Mouse (Mus musculus) adrenal gland (tissue): ENCODE measurements around the gene Gm8281.
"Not testable (repeated sequence)": the region's sequence is repeated elsewhere in the genome, so short reads cannot be mapped to it uniquely, and the experiment has no call there.

ENCODE experiments used
- intact Hi-C: fragments of 180-260 bp; cut with DNase I; formaldehyde crosslinking; loops from one replicate; pipeline ENCODE4 v1.15.1; 2025
- long read RNA-seq, 2 experiments: library from polyadenylated mRNA; unstranded; transcript quantifications; one replicate each; pipeline ENCODE4 v2.0.0; 2020; ENCODE audit warnings: borderline replicate concordance in 1 of 2; ENCODE audit not compliant: insufficient replicate concordance in 1 of 2

Gm8281 gene
- long read RNA-seq, experiment 1: 0 reads
- long read RNA-seq, experiment 2: 0 reads

DNA sequence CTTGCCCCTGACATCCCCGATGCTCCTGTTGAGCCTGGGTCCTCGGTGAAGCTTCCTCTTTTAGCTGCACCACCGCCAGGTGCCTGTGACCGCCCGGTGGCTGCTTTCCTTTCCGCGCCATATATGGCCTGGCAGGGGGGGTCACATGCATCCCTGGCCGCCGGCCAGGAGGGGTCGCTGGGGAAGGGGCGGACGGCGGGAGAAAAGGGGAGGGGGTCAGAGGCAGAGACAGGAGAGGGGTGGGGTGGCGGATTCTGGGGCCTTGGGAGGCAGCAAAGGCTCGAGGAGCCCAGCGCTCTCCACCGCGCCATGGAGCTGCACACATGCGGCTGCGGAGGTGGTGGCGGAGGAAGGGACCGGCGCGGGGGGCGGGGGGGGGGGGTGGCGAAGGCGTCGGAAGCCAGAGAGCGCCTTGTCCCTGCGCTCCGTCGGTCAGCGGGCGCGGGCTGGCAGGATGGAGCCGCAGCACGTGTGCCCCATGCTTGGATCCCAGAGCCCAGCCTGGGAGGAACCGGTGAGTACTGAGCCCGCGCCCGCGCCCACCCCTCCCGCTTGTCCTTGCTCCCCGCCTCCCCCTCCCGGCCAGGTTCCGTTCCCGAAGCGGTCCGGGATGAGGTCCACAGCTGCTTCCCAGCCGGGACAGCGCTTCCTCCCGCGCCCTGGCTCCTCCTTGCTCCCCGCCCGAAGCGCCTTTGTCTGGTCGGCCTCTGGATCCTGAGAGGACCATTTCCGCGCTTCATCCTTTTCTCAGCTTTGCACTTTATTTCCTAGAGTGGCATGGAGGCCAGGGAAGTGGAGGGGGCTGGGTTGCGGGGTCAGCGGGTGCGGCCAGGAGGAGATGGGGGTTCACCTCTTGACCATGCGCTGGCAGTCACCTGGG, at the start of gene Gm8281:
TSS of gene Gm8281 (plus strand) at position 430 of the 880 bp plus-strand sequence.
- intact Hi-C loops: not testable (repeated sequence)

DNA sequence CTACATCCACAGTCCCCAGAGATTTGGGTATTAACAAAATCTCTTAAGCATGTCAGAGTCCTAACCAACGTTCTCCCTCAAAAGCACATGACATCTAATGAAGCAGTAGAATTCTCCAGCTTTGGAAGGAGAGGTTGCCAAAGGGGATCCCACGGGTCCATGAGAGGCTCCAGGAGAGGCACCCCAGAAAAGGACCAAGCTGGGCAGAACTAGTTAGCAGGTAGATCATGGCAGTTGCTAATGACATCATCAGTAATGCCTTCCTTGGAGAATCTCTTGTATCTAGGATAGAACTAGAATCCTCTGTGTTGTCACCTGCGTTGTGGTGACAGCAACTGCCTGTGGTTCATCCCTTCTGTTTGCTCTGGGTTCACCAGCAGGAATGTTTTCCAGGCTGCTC, 20.5 kb upstream of the Gm8281 start, which contains the start of gene 4930555G01Rik:
TSS of gene 4930555G01Rik (plus strand) at position 301 of the 400 bp plus-strand sequence.
- intact Hi-C loops: not testable (repeated sequence)

- intact Hi-C loops: not testable (repeated sequence)
Measured at GRCm38 (mm10) chr14:5131219-5131618, 60.4 kb downstream of the Gm8281 start, which contains the start of gene Gm8279. Gene Gm8279 (plus strand): TSS chr14:5131519.
